Mouse (Mus musculus): Measurements from ENCODE around the gene Rhbdd1. TPM values are rescaled to one million over a fixed set of nuclear protein-coding genes. Genes with fewer than 3 reads are reported as not detected.

The Rhbdd1 gene
- polyA plus RNA-seq, 1 experiment from 2014 or later: 5.9 TPM

DNA sequence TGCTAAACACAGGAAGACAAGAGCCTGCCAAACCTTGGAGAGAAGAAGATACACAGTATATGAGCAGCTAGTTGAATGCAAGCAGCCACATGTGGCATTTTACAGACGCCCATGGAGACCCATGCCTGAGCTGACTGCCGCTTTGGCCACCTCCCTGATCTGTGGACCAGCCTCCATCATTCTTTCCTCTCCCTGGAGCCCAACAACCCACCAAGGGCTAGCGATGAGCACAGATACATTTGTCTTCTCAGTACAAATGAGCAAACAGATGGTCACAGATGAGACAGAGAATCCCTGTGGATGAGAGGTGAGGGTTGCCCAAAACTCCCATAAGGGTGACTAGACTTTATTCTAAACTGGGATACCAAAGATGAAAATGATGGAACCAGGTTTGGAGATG, 137.8 kb downstream of the Rhbdd1 start:
- Histone ChIP-seq H3K4me2 (ENCODE audit: low read depth, low read length) (no peak overlapping the region), H3K9me3 (ENCODE audit: low read length) (no peaks in the 10 kb centered on the region), H3K27me3 (ENCODE audit: insufficient read depth, low read length) (no peaks in the 10 kb centered on the region), H3K27ac (ENCODE audit: low read depth) (no peak overlapping the region), H3K9ac (replicated peaks) (no peak overlapping the region), H3K4me1 (ENCODE audit: insufficient read depth) (no peaks in the 10 kb centered on the region), H3K36me3 (replicated peaks; ENCODE audit: insufficient read depth, low read length) (no peaks in the 10 kb centered on the region), H3K4me3 (ENCODE audit: low read depth, low read length) (no peak overlapping the region)
- WGBS (ENCODE audit: insufficient replicate concordance): 76% methylated on average over 3 of the region's 3 CpGs
- DNase-seq: no peak
- ATAC-seq: no peak
- TF ChIP-seq CTCF (IDR thresholded peaks at IDR 0.05; ENCODE audit: low read depth) (no peak), EP300 (IDR thresholded peaks at IDR 0.05; ENCODE audit: low read depth) (no peak)

DNA sequence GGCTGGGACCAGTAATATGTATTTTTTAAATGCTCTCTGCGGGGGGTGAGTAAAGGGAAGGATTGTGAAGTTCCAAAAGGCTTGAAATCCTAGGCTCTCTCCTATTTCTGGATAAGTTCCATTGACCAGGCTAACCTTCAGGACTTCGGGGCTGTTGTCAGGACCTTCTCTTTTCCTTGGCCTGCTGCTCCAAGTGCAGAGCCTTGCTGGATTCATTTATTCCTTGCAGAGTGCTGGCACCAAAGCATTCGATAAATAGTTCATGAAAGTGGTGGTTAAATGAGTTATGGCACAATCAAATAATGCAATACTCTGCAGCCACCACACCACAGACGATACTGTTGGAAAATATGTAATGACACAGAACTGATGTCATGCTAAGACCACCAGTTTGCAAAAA, 143.1 kb downstream of the Rhbdd1 start:
- WGBS (ENCODE audit: insufficient replicate concordance): 70% methylated on average over 4 of the region's 4 CpGs
- H3K27me3 ChIP-seq (ENCODE audit: insufficient read depth, low read length): no peaks in the 10 kb centered on the region
- no peak for DNase-seq
- H3K4me2 ChIP-seq (ENCODE audit: low read depth, low read length): no peak overlapping the region
- H3K27ac ChIP-seq (ENCODE audit: low read depth): no peak overlapping the region
- H3K4me3 ChIP-seq (ENCODE audit: low read depth, low read length): no peak overlapping the region
- H3K9me3 ChIP-seq (ENCODE audit: low read length): no peaks in the 10 kb centered on the region
- no peak overlapping the region for H3K9ac ChIP-seq (replicated peaks)
- TF ChIP-seq EP300 (IDR thresholded peaks at IDR 0.05; ENCODE audit: low read depth): no peak
- H3K4me1 ChIP-seq (ENCODE audit: insufficient read depth): no peaks in the 10 kb centered on the region
- no peaks in the 10 kb centered on the region for H3K36me3 ChIP-seq (replicated peaks; ENCODE audit: insufficient read depth, low read length)
- ATAC-seq: no peak

DNA sequence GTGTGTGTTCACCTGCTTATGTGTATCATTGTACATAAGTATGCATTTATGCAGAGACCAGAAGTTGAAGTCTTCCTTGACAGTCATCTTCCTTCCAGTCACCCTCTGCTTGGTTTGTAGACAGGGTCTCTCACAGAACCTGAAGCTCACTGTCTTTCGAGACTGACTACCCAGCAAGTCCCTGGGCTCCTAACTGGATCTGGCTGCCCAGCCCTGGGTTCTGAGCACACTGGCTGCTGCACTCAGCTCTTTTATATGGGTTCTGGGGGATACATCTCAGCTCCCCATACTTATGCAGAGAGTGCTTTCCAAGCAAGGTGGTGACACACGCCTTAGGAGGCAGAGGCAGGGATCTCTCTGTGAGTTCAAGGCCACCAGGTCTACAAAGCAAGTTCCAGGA, 143.7 kb downstream of the Rhbdd1 start:
- Histone ChIP-seq H3K4me2 (ENCODE audit: low read depth, low read length) (no peak overlapping the region), H3K4me3 (ENCODE audit: low read depth, low read length) (no peak overlapping the region), H3K9ac (replicated peaks) (no peak overlapping the region), H3K9me3 (ENCODE audit: low read length) (no peaks in the 10 kb centered on the region), H3K27ac (ENCODE audit: low read depth) (no peak overlapping the region), H3K36me3 (replicated peaks; ENCODE audit: insufficient read depth, low read length) (no peaks in the 10 kb centered on the region), H3K4me1 (ENCODE audit: insufficient read depth) (no peaks in the 10 kb centered on the region), H3K27me3 (ENCODE audit: insufficient read depth, low read length) (no peaks in the 10 kb centered on the region)
- 65% methylated on average over 2 of the region's 2 CpGs for WGBS (ENCODE audit: insufficient replicate concordance)
- DNase-seq (no peak), ATAC-seq (no peak)
- TF ChIP-seq EP300 (IDR thresholded peaks at IDR 0.05; ENCODE audit: low read depth): no peak
- no peak for TF ChIP-seq CTCF (IDR thresholded peaks at IDR 0.05; ENCODE audit: low read depth)

DNA sequence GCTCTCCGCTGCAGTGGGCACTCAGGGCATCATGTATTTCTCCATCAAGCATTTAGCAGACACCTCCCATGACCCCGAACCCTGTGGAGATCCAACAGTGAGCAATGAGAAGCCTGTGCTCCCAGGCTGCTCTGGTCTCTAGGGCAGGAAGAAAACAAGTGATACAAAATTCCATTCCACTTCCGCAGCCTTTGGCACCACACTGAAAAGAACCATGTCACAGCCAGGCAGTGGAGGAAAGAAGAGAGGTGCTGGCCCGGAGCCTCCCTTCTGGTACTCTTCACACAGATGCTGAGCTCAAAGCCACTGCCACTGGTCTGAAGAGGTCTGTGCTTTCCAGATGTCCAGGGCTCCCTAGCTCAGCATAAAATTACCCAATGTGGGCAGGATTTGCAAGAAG, 144.8 kb downstream of the Rhbdd1 start:
- Histone ChIP-seq H3K4me1 (ENCODE audit: insufficient read depth) (no peaks in the 10 kb centered on the region), H3K36me3 (replicated peaks; ENCODE audit: insufficient read depth, low read length) (no peaks in the 10 kb centered on the region), H3K4me3 (ENCODE audit: low read depth, low read length) (no peak overlapping the region), H3K9ac (replicated peaks) (no peak overlapping the region), H3K27ac (ENCODE audit: low read depth) (no peak overlapping the region), H3K27me3 (ENCODE audit: insufficient read depth, low read length) (no peaks in the 10 kb centered on the region), H3K9me3 (ENCODE audit: low read length) (no peaks in the 10 kb centered on the region), H3K4me2 (ENCODE audit: low read depth, low read length) (no peak overlapping the region)
- WGBS (ENCODE audit: insufficient replicate concordance): 73% methylated on average over 4 of the region's 4 CpGs
- no peak for TF ChIP-seq CTCF (IDR thresholded peaks at IDR 0.05; ENCODE audit: low read depth)
- no peak for TF ChIP-seq EP300 (IDR thresholded peaks at IDR 0.05; ENCODE audit: low read depth)
- ATAC-seq (no peak), DNase-seq (no peak)

DNA sequence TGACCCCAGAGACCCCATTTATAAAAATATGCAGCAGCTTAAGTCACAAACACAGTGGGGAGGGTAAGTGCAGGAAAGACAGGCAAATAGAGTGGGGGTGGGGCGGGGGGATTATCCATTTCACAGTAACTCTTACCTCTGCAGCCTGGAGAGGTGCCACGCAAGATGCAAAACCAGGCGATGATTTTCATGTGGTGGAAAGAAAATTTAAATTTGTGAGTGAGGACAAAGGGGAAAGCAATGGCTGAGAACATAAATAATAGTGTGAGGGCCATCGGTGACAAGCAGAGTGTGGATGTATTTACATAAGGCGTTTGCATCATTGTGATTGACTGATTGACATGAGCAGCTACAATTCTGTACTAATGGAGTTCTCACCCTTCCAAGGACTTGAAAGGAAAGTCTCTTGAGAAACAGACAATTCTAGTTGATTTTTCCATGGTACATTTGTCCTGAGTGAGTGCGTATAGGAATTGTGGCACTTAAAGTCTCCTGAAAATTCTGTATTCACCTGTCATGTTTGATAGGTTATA, 149.1 kb downstream of the Rhbdd1 start:
- TF ChIP-seq CTCF (IDR thresholded peaks at IDR 0.05; ENCODE audit: low read depth): no peak
- TF ChIP-seq EP300 (IDR thresholded peaks at IDR 0.05; ENCODE audit: low read depth): no peak
- no peak overlapping the region for H3K9ac ChIP-seq (replicated peaks)
- ATAC-seq: no peak

DNA sequence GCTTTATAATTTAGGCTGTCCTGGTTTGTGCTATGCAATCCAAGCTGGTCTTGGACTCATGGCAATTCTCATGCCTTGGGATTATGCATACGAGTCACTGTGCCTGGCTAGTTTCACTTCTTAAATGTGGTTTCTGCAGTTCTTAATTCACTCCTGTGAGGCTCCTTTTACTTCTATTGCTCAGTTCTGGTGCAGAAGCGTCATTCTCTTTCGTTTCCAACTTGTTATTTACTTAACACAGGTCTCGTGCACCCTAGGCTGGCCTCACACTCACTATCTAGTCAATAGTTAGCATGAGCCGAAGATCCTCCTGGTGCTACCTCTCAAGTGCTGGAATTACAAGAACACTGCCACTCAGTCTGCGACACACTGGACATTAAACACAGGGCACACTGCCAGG, 152.6 kb downstream of the Rhbdd1 start:
- Histone ChIP-seq H3K4me2 (ENCODE audit: low read depth, low read length) (no peak overlapping the region), H3K27me3 (ENCODE audit: insufficient read depth, low read length) (no peaks in the 10 kb centered on the region), H3K9ac (replicated peaks) (no peak overlapping the region), H3K9me3 (ENCODE audit: low read length) (no peaks in the 10 kb centered on the region), H3K4me3 (ENCODE audit: low read depth, low read length) (no peak overlapping the region), H3K4me1 (ENCODE audit: insufficient read depth) (no peaks in the 10 kb centered on the region), H3K36me3 (replicated peaks; ENCODE audit: insufficient read depth, low read length) (no peaks in the 10 kb centered on the region), H3K27ac (ENCODE audit: low read depth) (no peak overlapping the region)
- DNase-seq: no peak
- ATAC-seq: no peak
- WGBS (ENCODE audit: insufficient replicate concordance): 45% methylated on average over 6 of the region's 6 CpGs
- TF ChIP-seq CTCF (IDR thresholded peaks at IDR 0.05; ENCODE audit: low read depth) (no peak), EP300 (IDR thresholded peaks at IDR 0.05; ENCODE audit: low read depth) (no peak)

More for the DNA sequence above, 149.1 kb downstream of the Rhbdd1 start:
- H3K4me3 ChIP-seq (ENCODE audit: low read depth, low read length): no peak overlapping the region
- no peaks in the 10 kb centered on the region for H3K4me1 ChIP-seq (ENCODE audit: insufficient read depth)
- H3K27ac ChIP-seq (ENCODE audit: low read depth): no peak overlapping the region
- no peaks in the 10 kb centered on the region for H3K36me3 ChIP-seq (replicated peaks; ENCODE audit: insufficient read depth, low read length)
- DNase-seq: no peak
- 47% methylated on average over 6 of the region's 6 CpGs for WGBS (ENCODE audit: insufficient replicate concordance)
- H3K9me3 ChIP-seq (ENCODE audit: low read length): no peaks in the 10 kb centered on the region
- H3K27me3 ChIP-seq (ENCODE audit: insufficient read depth, low read length): no peaks in the 10 kb centered on the region
- no peak overlapping the region for H3K4me2 ChIP-seq (ENCODE audit: low read depth, low read length)
